In the genomic region with DNA sequence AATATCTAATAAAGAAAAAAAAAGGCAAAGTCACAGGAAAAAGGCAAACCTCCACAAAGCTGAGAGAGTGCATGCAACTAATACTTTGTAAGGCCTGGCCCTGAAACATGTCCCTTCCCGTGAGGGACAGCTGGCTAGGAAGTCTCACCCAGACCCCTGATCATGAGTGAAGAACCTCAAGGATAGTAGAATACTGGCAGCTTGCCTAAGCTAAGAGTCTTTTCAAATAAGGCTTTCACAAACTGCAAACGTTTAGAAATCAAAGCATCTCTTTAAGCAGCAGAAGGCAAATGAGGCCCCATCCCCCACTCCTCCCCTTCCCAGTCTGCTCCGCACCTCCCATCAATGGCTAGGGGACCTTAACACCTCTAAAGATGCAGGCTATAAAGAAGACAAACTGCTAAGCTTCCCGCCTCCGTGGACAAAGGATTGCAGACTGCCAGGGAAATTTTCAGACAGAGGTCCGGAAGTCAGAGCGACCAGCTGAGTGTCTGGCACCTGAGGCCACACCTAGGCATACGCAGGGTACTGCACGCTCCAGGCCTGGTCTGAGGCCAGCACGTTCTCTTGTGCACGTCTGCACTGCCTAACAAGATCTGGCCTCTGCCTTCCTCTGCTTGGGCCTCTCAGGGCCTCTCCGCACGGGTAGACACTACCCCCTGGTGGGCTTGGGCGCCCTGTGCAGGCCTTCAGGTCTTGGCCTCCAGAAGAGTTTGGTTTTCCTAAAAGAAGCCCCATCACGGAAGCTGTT, we compare ENCODE assay signal across 8 mouse cellular contexts.
DNase-seq lines count a peak whose midpoint lies in the region; ATAC-seq and TF ChIP-seq lines count a peak whose summit lies in the region.

No protein-coding gene starts in this region.

- H3K4me1 ChIP-seq in heart, adult 2 months (ENCODE audit: control insufficient read depth, insufficient read depth, low read length), result 0 out of 2 replicates have a peak, but pooled peaks cover 1% of the 10 kb centered on the region
- no peaks in the 10 kb centered on the region for H3K4me1 ChIP-seq in liver, embryonic 13.5 days (replicated peaks)
- peaks cover 8% of the 10 kb centered on the region; the same call in 1 of the 2 replicates for H3K4me1 ChIP-seq in neural tube, embryonic 12.5 days

- H3K27me3 ChIP-seq in heart, adult 2 months (ENCODE audit: control insufficient read depth, insufficient read depth, low read length), result no peaks in the 10 kb centered on the region
- no peaks in the 10 kb centered on the region for H3K27me3 ChIP-seq in liver, embryonic 13.5 days
- no peaks in the 10 kb centered on the region for H3K27me3 ChIP-seq in neural tube, embryonic 12.5 days (replicated peaks)

- ATAC-seq in liver, embryonic 13.5 days (ENCODE audit: low read depth), result peak; percentile 41; the same call in 1 of the 2 replicates
- peak; percentile 95 for ATAC-seq in neural tube, embryonic 12.5 days (ENCODE audit: low FRiP score, low read depth)

- WGBS in heart, adult 2 months, result 14% methylated on average over 15 of the region's 15 CpGs
- 19% methylated on average over 15 of the region's 15 CpGs for WGBS in liver, embryonic 13.5 days (ENCODE audit: insufficient replicate concordance)
- 8% methylated on average over 15 of the region's 15 CpGs for WGBS in neural tube, embryonic 12.5 days

- TF ChIP-seq POLR2A in heart, adult 2 months (IDR thresholded peaks at IDR 0.05; ENCODE audit: insufficient read depth, low read depth, low read length), result no peak

- H3K79me2 ChIP-seq in heart, adult 2 months (replicated peaks; ENCODE audit: control insufficient read depth, insufficient read depth, low read length), result no peaks in the 10 kb centered on the region

- H3K9me3 ChIP-seq in liver, embryonic 13.5 days (replicated peaks), result no peaks in the 10 kb centered on the region
- H3K9me3 ChIP-seq in neural tube, embryonic 12.5 days, result no peaks in the 10 kb centered on the region

- DNase-seq in right cerebral cortex, postnatal 10 days (ENCODE audit: low spot score in 2 of 2), result peak; percentile 49 to 70
- DNase-seq in right cerebral cortex, adult 18-20 months, result no peak
- DNase-seq in embryo, embryonic 11.5 days (ENCODE audit: low read depth, low spot score), result peak; percentile 75
- DNase-seq in heart, adult 2 months, result peak; percentile 25 to 42
- DNase-seq in kidney, adult 18-20 months, result peak; percentile 76
- DNase-seq in liver, embryonic 13.5 days, result peak; percentile 10
- DNase-seq in urinary bladder, adult 18-20 months (ENCODE audit: low spot score in 2 of 2), result peak; percentile 18 to 45

- H3K4me3 ChIP-seq in heart, adult 2 months, result no peak overlapping the region
- H3K4me3 ChIP-seq in liver, embryonic 13.5 days (replicated peaks), result no peak overlapping the region
- no peak overlapping the region for H3K4me3 ChIP-seq in neural tube, embryonic 12.5 days

- H3K4me2 ChIP-seq in liver, embryonic 13.5 days, result peak overlapping the region; percentile 28; the same call in 1 of the 2 replicates
- peak overlapping the region; percentile 31 for H3K4me2 ChIP-seq in neural tube, embryonic 12.5 days (replicated peaks)

- no peak for TF ChIP-seq EP300 in heart, adult 2 months (IDR thresholded peaks at IDR 0.05; ENCODE audit: insufficient read depth, low read depth, low read length)

- intact Hi-C loops in heart, adult 2 months (cut with DNase I), result no loop called here

- TF ChIP-seq CTCF in heart, adult 2 months (IDR thresholded peaks at IDR 0.05), result peak; percentile 71

- H3K27ac ChIP-seq in heart, adult 2 months, result no peak overlapping the region
- H3K27ac ChIP-seq in liver, embryonic 13.5 days, result no peak overlapping the region
- no peak overlapping the region for H3K27ac ChIP-seq in neural tube, embryonic 12.5 days

- no peak overlapping the region for H3K9ac ChIP-seq in heart, adult 2 months (ENCODE audit: low read depth, low read length)
- no peak overlapping the region for H3K9ac ChIP-seq in liver, embryonic 13.5 days
- H3K9ac ChIP-seq in neural tube, embryonic 12.5 days, result no peak overlapping the region

- no peaks in the 10 kb centered on the region for H3K36me3 ChIP-seq in heart, adult 2 months (ENCODE audit: control insufficient read depth, insufficient read depth, low read length)
- H3K36me3 ChIP-seq in liver, embryonic 13.5 days, result no peaks in the 10 kb centered on the region
- H3K36me3 ChIP-seq in neural tube, embryonic 12.5 days, result no peaks in the 10 kb centered on the region
